Mouse (Mus musculus) embryonic facial prominence, embryonic 10.5 days (tissue): ENCODE measurements around the gene Fam198b. TPM values are rescaled to one million over a fixed set of nuclear protein-coding genes. Genes with fewer than 3 reads are reported as not detected.

ENCODE experiments used
- DNase-seq: peaks from one replicate; pipeline ENCODE4 v3.0.0-alpha.2; 2017; ENCODE audit warnings: low spot score
- H3K27ac ChIP-seq: fragments of 300-500 bp; sonication (generic); replicated peaks from 2 replicates; pipeline ENCODE4 v1.5.1; 2016; ENCODE audit warnings: mild to moderate bottlenecking
- H3K27me3 ChIP-seq: fragments of 300-500 bp; sonication (generic); replicated peaks from 2 replicates; pipeline ENCODE4 v1.6.1; 2016; ENCODE audit warnings: low read depth, mild to moderate bottlenecking; ENCODE audit not compliant: poor library complexity, severe bottlenecking
- H3K36me3 ChIP-seq: fragments of 300-500 bp; sonication (generic); replicated peaks from 2 replicates; pipeline ENCODE4 v1.6.1; 2016; ENCODE audit warnings: mild to moderate bottlenecking, moderate library complexity
- H3K4me1 ChIP-seq: fragments of 300-500 bp; sonication (generic); 2 replicates; pipeline ENCODE4 v1.6.1; 2016
- H3K4me3 ChIP-seq: fragments of 300-500 bp; sonication (generic); 2 replicates; pipeline ENCODE4 v1.5.1; 2016; ENCODE audit warnings: mild to moderate bottlenecking, moderate library complexity
- H3K9me3 ChIP-seq: fragments of 300-500 bp; sonication (generic); 2 replicates; pipeline ENCODE4 v1.6.1; 2016; ENCODE audit warnings: mild to moderate bottlenecking
- WGBS: fragments of 180-500 bp; shearing (Covaris S2); methylation state at CpG from one replicate; pipeline ENCODE4 v1.1.7; 2016; 5-methylcytosine and 5-hydroxymethylcytosine counted together
- polyA plus RNA-seq: library from polyadenylated mRNA; unstranded; fragments of >200 nt; fragmentation: Nextera tagmentation; extraction: Ambion mirVana; gene quantifications from 2 replicates; pipeline ENCODE4 v1.2.1, GENCODE M21; 2016

The Fam198b gene
- polyA plus RNA-seq, 1 experiment from 2014 or later: 2.5 TPM

GRCm38 (mm10) chr3:79858221-79858620 is 26.1 kb upstream of the Fam198b start:
- H3K36me3 ChIP-seq: no peaks in the 10 kb centered on the region
- no peaks in the 10 kb centered on the region for H3K4me1 ChIP-seq
- WGBS: 76% methylated on average over 3 of the region's 3 CpGs
- DNase-seq: no peak
- H3K27ac ChIP-seq: no peak overlapping the region
- no peaks in the 10 kb centered on the region for H3K27me3 ChIP-seq
- no peak overlapping the region for H3K4me3 ChIP-seq
- H3K9me3 ChIP-seq: no peaks in the 10 kb centered on the region

- no peaks in the 10 kb centered on the region for H3K27me3 ChIP-seq
- no peaks in the 10 kb centered on the region for H3K4me1 ChIP-seq
- no peaks in the 10 kb centered on the region for H3K36me3 ChIP-seq
- no peak for DNase-seq
- H3K4me3 ChIP-seq: no peak overlapping the region
- H3K9me3 ChIP-seq: no peaks in the 10 kb centered on the region
- 79% methylated on average over 7 of the region's 7 CpGs for WGBS
- no peak overlapping the region for H3K27ac ChIP-seq
Observed at GRCm38 (mm10) chr3:79864824-79865223, 19.5 kb upstream of the Fam198b start.

- no peak for DNase-seq
Observed at GRCm38 (mm10) chr3:79866089-79866488, 18.2 kb upstream of the Fam198b start.

GRCm38 (mm10) chr3:79866526-79866925 is 17.8 kb upstream of the Fam198b start:
- no peaks in the 10 kb centered on the region for H3K27me3 ChIP-seq
- 88% methylated on average over 9 of the region's 9 CpGs for WGBS
- H3K36me3 ChIP-seq: no peaks in the 10 kb centered on the region
- no peak overlapping the region for H3K4me3 ChIP-seq
- H3K9me3 ChIP-seq: no peaks in the 10 kb centered on the region
- H3K4me1 ChIP-seq: no peaks in the 10 kb centered on the region
- H3K27ac ChIP-seq: no peak overlapping the region
- no peak for DNase-seq

More at GRCm38 (mm10) chr3:79866089-79866488, 18.2 kb upstream of the Fam198b start:
- Histone ChIP-seq H3K36me3 (no peaks in the 10 kb centered on the region), H3K4me3 (no peak overlapping the region), H3K9me3 (no peaks in the 10 kb centered on the region), H3K27me3 (no peaks in the 10 kb centered on the region), H3K4me1 (no peaks in the 10 kb centered on the region), H3K27ac (no peak overlapping the region)
- 77% methylated on average over 3 of the region's 3 CpGs for WGBS

GRCm38 (mm10) chr3:79867121-79867709 is 17.1 kb upstream of the Fam198b start:
- 66% methylated on average over 1 of the region's 1 CpGs for WGBS
- no peak for DNase-seq
- no peak overlapping the region for H3K4me3 ChIP-seq
- H3K27ac ChIP-seq: no peak overlapping the region
- H3K4me1 ChIP-seq: no peaks in the 10 kb centered on the region
- no peaks in the 10 kb centered on the region for H3K9me3 ChIP-seq
- no peaks in the 10 kb centered on the region for H3K27me3 ChIP-seq
- H3K36me3 ChIP-seq: no peaks in the 10 kb centered on the region

GRCm38 (mm10) chr3:79875471-79875870 is 8.9 kb upstream of the Fam198b start:
- no peaks in the 10 kb centered on the region for H3K27me3 ChIP-seq
- H3K4me1 ChIP-seq: 0 out of 2 replicates have a peak, but pooled peaks cover 3% of the 10 kb centered on the region
- no peaks in the 10 kb centered on the region for H3K36me3 ChIP-seq
- H3K4me3 ChIP-seq: no peak overlapping the region
- no peak overlapping the region for H3K27ac ChIP-seq
- no peaks in the 10 kb centered on the region for H3K9me3 ChIP-seq
- DNase-seq: no peak
- 93% methylated on average over 5 of the region's 5 CpGs for WGBS

- Histone ChIP-seq H3K27me3 (no peaks in the 10 kb centered on the region), H3K36me3 (no peaks in the 10 kb centered on the region), H3K9me3 (no peaks in the 10 kb centered on the region), H3K27ac (no peak overlapping the region), H3K4me1 (0 out of 2 replicates have a peak, but pooled peaks cover 3% of the 10 kb centered on the region), H3K4me3 (no peak overlapping the region)
- 66% methylated on average over 3 of the region's 3 CpGs for WGBS
- no peak for DNase-seq
Observed at GRCm38 (mm10) chr3:79878350-79878749, 6.0 kb upstream of the Fam198b start.

- H3K27me3 ChIP-seq: no peaks in the 10 kb centered on the region
- no peak for DNase-seq
- no peak overlapping the region for H3K27ac ChIP-seq
- 56% methylated on average over 9 of the region's 9 CpGs for WGBS
- no peak overlapping the region for H3K4me3 ChIP-seq
- H3K36me3 ChIP-seq: no peaks in the 10 kb centered on the region
- no peaks in the 10 kb centered on the region for H3K9me3 ChIP-seq
- peaks cover 5% of the 10 kb centered on the region for H3K4me1 ChIP-seq
Observed at GRCm38 (mm10) chr3:79879246-79879645, 5.1 kb upstream of the Fam198b start.

- 56% methylated on average over 2 of the region's 2 CpGs for WGBS
- Histone ChIP-seq H3K9me3 (no peaks in the 10 kb centered on the region), H3K27me3 (no peaks in the 10 kb centered on the region), H3K36me3 (no peaks in the 10 kb centered on the region), H3K4me1 (peaks cover 17% of the 10 kb centered on the region), H3K27ac (no peak overlapping the region), H3K4me3 (no peak overlapping the region)
- DNase-seq: no peak
Observed at GRCm38 (mm10) chr3:79881645-79882044, 2.7 kb upstream of the Fam198b start.

- Histone ChIP-seq H3K27me3 (no peaks in the 10 kb centered on the region), H3K27ac (no peak overlapping the region), H3K36me3 (no peaks in the 10 kb centered on the region), H3K4me3 (no peak overlapping the region), H3K4me1 (peaks cover 25% of the 10 kb centered on the region), H3K9me3 (no peaks in the 10 kb centered on the region)
- WGBS: 44% methylated on average over 7 of the region's 7 CpGs
- peak; percentile 62 for DNase-seq
Observed at GRCm38 (mm10) chr3:79883092-79883491, 1.2 kb upstream of the Fam198b start.

- Histone ChIP-seq H3K4me1 (peaks cover 22% of the 10 kb centered on the region), H3K9me3 (no peaks in the 10 kb centered on the region), H3K36me3 (no peaks in the 10 kb centered on the region), H3K27ac (peak overlapping the region; percentile 55), H3K4me3 (no peak overlapping the region), H3K27me3 (no peaks in the 10 kb centered on the region)
- WGBS: 49% methylated on average over 9 of the region's 9 CpGs
- peak; percentile 60 for DNase-seq
Observed at GRCm38 (mm10) chr3:79884761-79885189, 442 bp downstream of the Fam198b start.

- DNase-seq: peak; percentile 35
- peaks cover 22% of the 10 kb centered on the region for H3K4me1 ChIP-seq
- H3K9me3 ChIP-seq: no peaks in the 10 kb centered on the region
- 66% methylated on average over 19 of the region's 19 CpGs for WGBS
- no peaks in the 10 kb centered on the region for H3K27me3 ChIP-seq
- peak overlapping the region; percentile 69 for H3K27ac ChIP-seq
- no peaks in the 10 kb centered on the region for H3K36me3 ChIP-seq
- H3K4me3 ChIP-seq: peak overlapping the region; percentile 26; the same call in 1 of the 2 replicates
Observed at GRCm38 (mm10) chr3:79885686-79886356, 1.5 kb downstream of the Fam198b start.
